Mouse (Mus musculus): ENCODE measurements around the gene Parva.

Gene Parva

GRCm38 (mm10) chr7:112423438-112423837 is 3.9 kb upstream of the Parva start:
- peak; percentile 55 for DNase-seq (ENCODE audit: low read depth, low spot score)

- DNase-seq (ENCODE audit: low read depth, low spot score) = no peak
Observed at GRCm38 (mm10) chr7:112426811-112427210, 494 bp upstream of the Parva start.

- peak; percentile 68 for DNase-seq (ENCODE audit: low read depth, low spot score)
Observed at GRCm38 (mm10) chr7:112428158-112428535, 842 bp downstream of the Parva start.

- no peak for DNase-seq (ENCODE audit: low read depth, low spot score)
Observed at GRCm38 (mm10) chr7:112439846-112440245, 12.5 kb downstream of the Parva start.

- peak; percentile 73 for DNase-seq (ENCODE audit: low read depth, low spot score)
Observed at GRCm38 (mm10) chr7:112444152-112444984, 17.1 kb downstream of the Parva start.

- DNase-seq (ENCODE audit: low read depth, low spot score) = no peak
Observed at GRCm38 (mm10) chr7:112444985-112445367, 17.7 kb downstream of the Parva start.

- no peak for DNase-seq (ENCODE audit: low read depth, low spot score)
Observed at GRCm38 (mm10) chr7:112446498-112446897, 19.2 kb downstream of the Parva start.

GRCm38 (mm10) chr7:112449954-112450700 is 22.8 kb downstream of the Parva start:
- no peak for DNase-seq (ENCODE audit: low read depth, low spot score)

GRCm38 (mm10) chr7:112452471-112452870 is 25.2 kb downstream of the Parva start:
- DNase-seq (ENCODE audit: low read depth, low spot score) = peak; percentile 48

- peak; percentile 88 for DNase-seq (ENCODE audit: low read depth, low spot score)
Observed at GRCm38 (mm10) chr7:112453805-112454214, 26.5 kb downstream of the Parva start.

- no peak for DNase-seq (ENCODE audit: low read depth, low spot score)
Observed at GRCm38 (mm10) chr7:112454380-112454779, 27.1 kb downstream of the Parva start.

- DNase-seq (ENCODE audit: low read depth, low spot score) = no peak
Observed at GRCm38 (mm10) chr7:112454951-112455350, 27.6 kb downstream of the Parva start.

GRCm38 (mm10) chr7:112455566-112456110 is 28.3 kb downstream of the Parva start:
- no peak for DNase-seq (ENCODE audit: low read depth, low spot score)

- DNase-seq (ENCODE audit: low read depth, low spot score) = no peak
Observed at GRCm38 (mm10) chr7:112457373-112457772, 30.1 kb downstream of the Parva start.

GRCm38 (mm10) chr7:112457920-112458319 is 30.6 kb downstream of the Parva start:
- DNase-seq (ENCODE audit: low read depth, low spot score) = no peak

- DNase-seq (ENCODE audit: low read depth, low spot score) = no peak
Observed at GRCm38 (mm10) chr7:112458440-112458839, 31.1 kb downstream of the Parva start.

GRCm38 (mm10) chr7:112463074-112463473 is 35.8 kb downstream of the Parva start:
- DNase-seq (ENCODE audit: low read depth, low spot score) = peak; percentile 34

- no peak for DNase-seq (ENCODE audit: low read depth, low spot score)
Observed at GRCm38 (mm10) chr7:112465920-112466319, 38.6 kb downstream of the Parva start.

GRCm38 (mm10) chr7:112466786-112467185 is 39.5 kb downstream of the Parva start:
- DNase-seq (ENCODE audit: low read depth, low spot score) = no peak

GRCm38 (mm10) chr7:112467687-112468111 is 40.4 kb downstream of the Parva start:
- DNase-seq (ENCODE audit: low read depth, low spot score) = no peak

- DNase-seq (ENCODE audit: low read depth, low spot score) = peak; percentile 52
Observed at GRCm38 (mm10) chr7:112469817-112470216, 42.5 kb downstream of the Parva start.

GRCm38 (mm10) chr7:112471316-112471715 is 44.0 kb downstream of the Parva start:
- no peak for DNase-seq (ENCODE audit: low read depth, low spot score)

Data from R1 (cell line).